Mouse (Mus musculus) monocyte, adult 5-6 weeks (primary cell): ENCODE results near the gene Inpp5b. TPM values are rescaled to one million over a fixed set of nuclear protein-coding genes. Genes with fewer than 3 reads are reported as not detected.

Experiments used
- ATAC-seq: fragments of 153-309, 156-312 bp; replicated peaks from 2 replicates; pipeline ENCODE4 v1.8.0; 2017; ENCODE audit warnings: mild to moderate bottlenecking; ENCODE audit not compliant: low TSS enrichment, insufficient number of reproducible peaks, severe bottlenecking, poor library complexity, low FRiP score
- total RNA-seq: library from RNA; stranded (forward); fragments of 200-1000, 200-491, 200-594 nt; gene quantifications from 3 replicates; pipeline ENCODE4 v1.2.3, GENCODE M21; 2017

Inpp5b gene
- total RNA-seq, 1 experiment from 2014 or later = 33.8 TPM

DNA sequence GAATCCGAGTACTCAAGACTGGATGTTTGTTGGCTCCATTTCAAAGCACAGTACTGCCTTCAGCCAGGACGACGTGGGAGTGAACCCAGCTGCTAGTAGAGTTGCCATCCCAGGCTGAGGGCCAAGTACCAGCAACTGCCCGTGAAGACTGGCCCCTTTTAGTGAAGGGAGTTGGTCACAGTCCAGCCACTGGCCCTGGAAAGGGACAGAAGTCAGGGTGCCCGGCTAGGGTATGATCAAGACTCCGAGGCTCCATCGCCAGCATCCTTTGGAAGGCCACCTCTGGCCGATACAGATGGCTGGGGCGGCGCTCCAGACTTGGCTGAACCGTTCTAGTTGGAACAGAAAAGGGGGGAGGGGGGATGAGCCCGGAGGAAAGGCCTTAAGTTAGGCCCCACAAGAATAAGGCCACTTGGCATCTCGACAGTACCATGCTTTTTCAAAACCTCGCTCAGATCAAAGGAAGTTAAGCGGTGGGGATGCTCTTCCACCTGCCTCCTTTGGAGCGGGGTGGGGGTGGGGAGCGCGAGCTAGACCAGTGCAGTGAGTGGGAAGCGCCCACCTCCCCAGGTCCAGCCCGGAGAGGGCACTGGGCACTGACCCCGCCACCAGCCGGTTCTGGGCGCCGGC is 108.1 kb downstream of the Inpp5b start:
- ATAC-seq = no peak

DNA sequence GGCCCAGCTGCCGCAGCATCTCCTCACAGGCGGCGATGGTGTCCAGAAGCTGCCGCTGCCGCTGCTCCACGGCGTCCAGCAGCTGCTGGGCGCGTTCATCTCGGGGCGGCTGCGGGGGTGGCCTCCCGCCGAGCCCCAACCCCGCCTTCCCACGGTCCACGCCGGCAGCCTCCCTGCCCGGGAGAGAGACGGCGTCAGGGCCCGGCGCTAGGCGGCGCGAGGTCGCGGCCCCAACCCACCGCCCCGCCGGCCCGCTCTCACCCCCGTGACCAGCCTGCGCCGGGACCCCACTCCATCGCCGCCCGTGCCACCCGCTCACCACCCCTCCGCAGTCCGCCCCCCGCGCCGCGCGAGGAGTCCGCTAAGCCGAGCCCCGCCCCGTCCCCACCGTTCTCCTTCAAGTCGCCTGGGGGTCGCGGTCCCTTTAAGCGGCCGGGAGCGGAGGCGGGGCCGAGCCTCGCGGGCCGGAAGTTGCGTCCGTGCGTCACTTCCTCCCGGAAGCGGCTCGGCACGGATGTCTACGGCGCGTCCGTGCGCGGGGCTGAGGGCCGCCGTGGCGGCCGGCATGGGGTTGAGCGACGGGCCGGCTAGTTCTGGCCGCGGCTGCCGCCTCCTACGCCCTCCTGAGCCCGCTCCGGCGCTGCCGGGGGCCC is 108.7 kb downstream of the Inpp5b start, which contains the start of gene Yrdc:
Gene Yrdc (plus strand): TSS at position 419 of the 653 bp plus-strand sequence.
- peak; percentile 75 for ATAC-seq

Other genes with a start within 250 kb of the Inpp5b start
- not detected in 3 replicates for gene 3100002H09Rik, start 131.0 kb upstream of the Inpp5b start, total RNA-seq
- not detected in 3 replicates for gene Pou3f1, start 85.0 kb upstream of the Inpp5b start, total RNA-seq
- gene Utp11, start 48.2 kb upstream of the Inpp5b start, total RNA-seq = 28.4 to 46.7 TPM (median 36.0 TPM) in 3 replicates
- 0.76 to 5.1 TPM in 2 of 3 replicates, not detected in the other for gene Fhl3, start 41.1 kb upstream of the Inpp5b start, total RNA-seq
- 67.5 to 99.3 TPM (median 98.8 TPM) in 3 replicates for gene Sf3a3, start 27.1 kb upstream of the Inpp5b start, total RNA-seq
- gene Mtf1, start 60.3 kb downstream of the Inpp5b start, total RNA-seq = 33.8 to 50.2 TPM (median 34.0 TPM) in 3 replicates
- gene Yrdc, start 108.8 kb downstream of the Inpp5b start, total RNA-seq = 28.9 to 39.6 TPM (median 38.2 TPM) in 3 replicates
- 5.5 to 6.7 TPM (median 6.5 TPM) in 3 replicates for gene 1110065P20Rik, start 109.3 kb downstream of the Inpp5b start, total RNA-seq
- gene Maneal, start 120.3 kb downstream of the Inpp5b start, total RNA-seq = 0.53 to 0.76 TPM in 2 of 3 replicates, not detected in the other
- gene Epha10, start 139.0 kb downstream of the Inpp5b start, total RNA-seq = not detected in 3 replicates
- gene 9930104L06Rik, start 195.2 kb downstream of the Inpp5b start, total RNA-seq = 13.3 to 21.1 TPM (median 17.5 TPM) in 3 replicates
- gene Cdca8, start 197.5 kb downstream of the Inpp5b start, total RNA-seq = 1.3 to 2.7 TPM (median 2.0 TPM) in 3 replicates
- gene Rspo1, start 244.6 kb downstream of the Inpp5b start, total RNA-seq = not detected in 3 replicates